Mouse (Mus musculus) hindbrain, embryonic 16.5 days (tissue): ENCODE data around the gene Lgals12. TPM values are rescaled to one million over a fixed set of nuclear protein-coding genes. Genes with fewer than 3 reads are reported as not detected.

Experiments
- ATAC-seq: fragments of 200-750 bp; cut with Nextera tagmentation; 2 replicates; pipeline ENCODE4 v1.8.0; 2017; ENCODE audit warnings: moderate TSS enrichment, moderate library complexity
- H3K27ac ChIP-seq: fragments of 300-500 bp; sonication (generic); 2 replicates; pipeline ENCODE4 v1.5.1; 2014; ENCODE audit warnings: low read depth, mild to moderate bottlenecking, control low read depth, low read length, moderate library complexity
- H3K27me3 ChIP-seq: fragments of 300-500 bp; sonication (generic); replicated peaks from 2 replicates; pipeline ENCODE4 v1.6.1; 2014; ENCODE audit warnings: low read length; ENCODE audit not compliant: control insufficient read depth, insufficient read depth
- H3K36me3 ChIP-seq: fragments of 300-500 bp; sonication (generic); 2 replicates; pipeline ENCODE4 v1.6.1; 2014; ENCODE audit warnings: mild to moderate bottlenecking, low read length, moderate library complexity, mixed read lengths; ENCODE audit not compliant: control insufficient read depth, insufficient read depth
- H3K4me1 ChIP-seq: fragments of 300-500 bp; sonication (generic); 2 replicates; pipeline ENCODE4 v1.6.1; 2014; ENCODE audit warnings: low read depth, low read length; ENCODE audit not compliant: control insufficient read depth, insufficient read depth
- H3K4me2 ChIP-seq: fragments of 300-500 bp; sonication (generic); 2 replicates; pipeline ENCODE4 v1.6.1; 2014; ENCODE audit warnings: mild to moderate bottlenecking, low read length, control low read depth, moderate library complexity
- H3K4me3 ChIP-seq: fragments of 300-500 bp; sonication (generic); 2 replicates; pipeline ENCODE4 v1.5.1; 2014; ENCODE audit warnings: mild to moderate bottlenecking, low read length, control low read depth, moderate library complexity
- H3K9ac ChIP-seq: fragments of 300-500 bp; sonication (generic); 2 replicates; pipeline ENCODE4 v1.6.1; 2014; ENCODE audit warnings: low read depth, mild to moderate bottlenecking, control low read depth, low read length, moderate library complexity
- H3K9me3 ChIP-seq: fragments of 300-500 bp; sonication (generic); 2 replicates; pipeline ENCODE4 v1.6.1; 2014; ENCODE audit warnings: mild to moderate bottlenecking, low read length, moderate library complexity; ENCODE audit not compliant: control insufficient read depth
- WGBS: fragments of 180-500 bp; shearing (Covaris S2); extraction: QIAGEN DNeasy Blood & Tissue Kit; methylation state at CpG from one replicate; pipeline ENCODE4 v1.1.7; 2014; 5-methylcytosine and 5-hydroxymethylcytosine counted together
- polyA plus RNA-seq: library from polyadenylated mRNA; unstranded; fragments of >200 nt; fragmentation: Nextera tagmentation; extraction: Ambion mirVana; gene quantifications from 2 replicates; pipeline ENCODE4 v1.2.1, GENCODE M21; 2015

Lgals12 gene
- polyA plus RNA-seq, 1 experiment from 2014 or later = 0.28 TPM

DNA sequence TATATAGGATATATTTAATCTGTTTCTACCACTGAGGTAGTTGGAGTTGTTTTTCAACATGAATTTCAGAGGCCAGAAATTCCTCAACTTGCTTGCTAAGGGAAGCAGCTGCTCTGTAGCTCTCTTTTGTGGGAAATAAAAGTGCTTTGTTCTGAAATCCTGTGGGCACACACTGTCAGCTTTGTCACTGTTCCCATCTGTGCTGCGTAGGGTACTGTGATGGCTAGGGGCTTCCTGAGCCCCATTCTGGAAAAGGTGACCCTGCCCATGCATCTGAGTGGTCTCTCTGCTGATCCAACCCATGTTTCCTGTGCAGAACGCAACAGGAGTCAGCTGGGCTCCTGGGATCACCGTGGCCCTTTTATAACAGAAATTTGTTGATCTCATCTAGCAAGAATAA lies 40.2 kb downstream of the Lgals12 start:
- Histone ChIP-seq H3K9me3 (no peaks in the 10 kb centered on the region), H3K27ac (no peak overlapping the region), H3K4me1 (no peaks in the 10 kb centered on the region), H3K9ac (no peak overlapping the region), H3K27me3 (no peaks in the 10 kb centered on the region), H3K4me3 (no peak overlapping the region), H3K4me2 (no peak overlapping the region), H3K36me3 (no peaks in the 10 kb centered on the region)
- no peak for ATAC-seq
- 71% methylated on average over 3 of the region's 3 CpGs for WGBS

DNA sequence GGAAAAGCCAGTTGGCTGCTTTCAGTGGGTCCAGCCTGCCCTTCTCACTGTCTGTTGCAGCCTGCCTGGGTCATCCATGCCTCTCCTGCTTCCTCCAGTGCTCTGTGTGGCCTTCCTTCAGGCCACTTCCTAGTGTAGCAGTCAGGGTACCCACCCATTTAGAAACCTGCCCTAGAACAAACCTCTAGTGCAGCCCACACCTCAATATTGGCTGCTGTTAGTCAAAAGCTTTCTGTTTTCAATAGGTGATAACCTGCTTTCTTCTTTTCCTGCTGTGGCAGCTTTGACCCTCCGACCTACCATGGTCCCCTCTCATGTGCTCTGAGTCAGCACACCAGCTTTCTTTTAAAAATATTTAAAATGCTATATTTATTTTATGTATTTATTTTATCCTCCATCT lies 42.5 kb downstream of the Lgals12 start:
- WGBS = 100% methylated on average over 1 of the region's 1 CpGs
- H3K27ac ChIP-seq = no peak overlapping the region
- H3K4me1 ChIP-seq = no peaks in the 10 kb centered on the region
- H3K36me3 ChIP-seq = no peaks in the 10 kb centered on the region
- H3K4me2 ChIP-seq = no peak overlapping the region
- H3K27me3 ChIP-seq = no peaks in the 10 kb centered on the region
- no peak for ATAC-seq
- no peak overlapping the region for H3K9ac ChIP-seq
- no peak overlapping the region for H3K4me3 ChIP-seq
- H3K9me3 ChIP-seq = no peaks in the 10 kb centered on the region

DNA sequence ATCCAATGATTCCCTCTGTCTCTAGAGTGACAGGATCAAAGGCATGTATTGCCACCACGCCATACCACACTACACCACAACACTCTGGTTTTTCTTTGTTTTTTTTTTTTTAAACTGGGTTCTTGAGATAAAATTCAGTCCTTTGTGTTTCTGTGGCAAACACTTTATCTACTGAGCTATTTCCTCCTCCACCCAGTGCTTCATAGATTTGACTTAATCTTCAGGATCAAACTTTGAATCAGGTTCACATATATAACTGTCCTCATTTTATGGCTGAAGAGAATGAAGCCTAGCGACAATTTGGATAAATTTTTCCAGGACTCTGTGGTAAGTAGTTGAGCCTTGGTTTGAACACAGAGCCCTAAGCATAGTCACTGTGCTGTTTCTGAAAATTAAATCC lies 43.3 kb downstream of the Lgals12 start:
- Histone ChIP-seq H3K9ac (no peak overlapping the region), H3K4me2 (no peak overlapping the region), H3K27me3 (no peaks in the 10 kb centered on the region), H3K4me1 (no peaks in the 10 kb centered on the region), H3K4me3 (no peak overlapping the region), H3K36me3 (no peaks in the 10 kb centered on the region), H3K9me3 (no peaks in the 10 kb centered on the region), H3K27ac (no peak overlapping the region)
- WGBS = 93% methylated on average over 2 of the region's 2 CpGs
- no peak for ATAC-seq

DNA sequence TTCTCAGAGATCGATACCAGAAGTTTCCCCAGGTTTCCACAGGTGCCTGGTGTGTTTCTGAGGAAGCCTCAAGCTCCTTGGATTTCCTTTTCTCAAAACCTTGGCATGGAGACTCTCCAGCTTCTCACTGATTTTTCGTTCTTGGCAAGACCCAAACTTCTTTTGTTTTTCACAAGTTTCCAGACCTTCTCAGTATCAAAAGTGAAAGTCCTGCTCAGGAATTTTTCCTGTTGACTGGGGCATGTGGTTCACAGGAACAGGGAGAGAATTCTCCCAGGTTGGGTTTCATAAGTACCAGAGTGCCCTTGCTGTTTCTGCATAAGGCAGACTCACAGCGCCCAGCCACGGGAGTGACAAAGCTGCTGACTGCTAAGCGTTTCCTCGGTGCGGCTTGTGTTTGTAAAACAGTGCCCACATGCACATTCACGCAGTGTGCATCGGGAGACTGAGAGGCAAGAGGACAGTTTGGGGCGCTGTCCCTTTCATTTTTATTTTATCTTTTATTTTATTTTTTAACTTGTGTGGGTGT lies 44.3 kb downstream of the Lgals12 start:
- WGBS = 80% methylated on average over 10 of the region's 10 CpGs
- no peak for ATAC-seq
- no peak overlapping the region for H3K4me3 ChIP-seq
- 0 out of 2 replicates have a peak, but pooled peaks cover 2% of the 10 kb centered on the region for H3K4me1 ChIP-seq
- H3K36me3 ChIP-seq = no peaks in the 10 kb centered on the region
- no peaks in the 10 kb centered on the region for H3K27me3 ChIP-seq
- no peaks in the 10 kb centered on the region for H3K9me3 ChIP-seq
- no peak overlapping the region for H3K9ac ChIP-seq
- no peak overlapping the region for H3K4me2 ChIP-seq
- no peak overlapping the region for H3K27ac ChIP-seq

DNA sequence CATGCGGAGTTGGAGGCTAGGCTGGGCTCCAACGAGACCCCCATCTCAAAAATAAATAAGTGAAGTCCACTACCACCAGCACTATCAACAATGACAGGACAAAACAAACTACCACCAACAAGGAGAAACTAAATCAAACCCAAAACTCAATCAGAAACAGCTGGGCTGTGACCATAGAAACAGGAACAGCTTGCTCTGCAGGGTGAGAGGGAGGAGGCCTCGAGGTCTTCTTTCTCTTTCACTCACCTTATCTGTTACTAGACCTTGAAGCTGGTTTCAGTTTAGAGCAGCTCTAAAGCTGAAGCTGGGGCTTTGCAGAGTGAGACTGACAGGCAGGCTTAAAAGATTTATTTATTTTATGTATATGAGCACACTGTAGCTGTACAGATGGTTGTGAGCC lies 45.5 kb downstream of the Lgals12 start:
- no peak for ATAC-seq
- WGBS = 85% methylated on average over 3 of the region's 3 CpGs

DNA sequence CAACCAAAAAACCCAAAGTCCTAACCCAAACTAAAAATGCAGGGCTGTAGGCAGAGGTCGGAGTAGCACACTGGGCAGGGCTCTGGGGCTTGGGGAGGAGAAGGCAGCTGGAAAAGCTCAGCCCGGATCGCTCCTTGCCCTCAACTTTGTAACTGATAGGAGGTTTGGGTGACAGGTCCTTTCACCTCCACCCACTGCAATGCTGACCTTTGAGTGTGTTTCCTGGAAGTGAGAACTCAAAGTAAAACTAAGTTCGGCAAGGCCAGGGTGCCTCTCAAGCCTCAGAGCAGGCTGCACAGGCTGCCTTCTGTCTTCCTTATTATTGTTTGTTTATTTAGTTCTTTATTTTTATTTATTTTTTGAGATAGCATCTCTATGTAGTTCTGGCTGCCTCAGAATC lies 47.0 kb downstream of the Lgals12 start:
- Histone ChIP-seq H3K36me3 (no peaks in the 10 kb centered on the region), H3K9me3 (no peaks in the 10 kb centered on the region), H3K27me3 (peaks cover 2% of the 10 kb centered on the region; the same call in 1 of the 2 replicates), H3K4me1 (peaks cover 6% of the 10 kb centered on the region; the same call in 1 of the 2 replicates), H3K9ac (no peak overlapping the region), H3K4me3 (no peak overlapping the region), H3K4me2 (no peak overlapping the region), H3K27ac (no peak overlapping the region)
- 92% methylated on average over 4 of the region's 4 CpGs for WGBS
- no peak for ATAC-seq

More for the DNA sequence above, 45.5 kb downstream of the Lgals12 start:
- Histone ChIP-seq H3K36me3 (no peaks in the 10 kb centered on the region), H3K4me3 (no peak overlapping the region), H3K4me1 (peaks cover 6% of the 10 kb centered on the region; the same call in 1 of the 2 replicates), H3K27me3 (peaks cover 2% of the 10 kb centered on the region; the same call in 1 of the 2 replicates), H3K9ac (no peak overlapping the region), H3K4me2 (no peak overlapping the region), H3K27ac (no peak overlapping the region), H3K9me3 (no peaks in the 10 kb centered on the region)

DNA sequence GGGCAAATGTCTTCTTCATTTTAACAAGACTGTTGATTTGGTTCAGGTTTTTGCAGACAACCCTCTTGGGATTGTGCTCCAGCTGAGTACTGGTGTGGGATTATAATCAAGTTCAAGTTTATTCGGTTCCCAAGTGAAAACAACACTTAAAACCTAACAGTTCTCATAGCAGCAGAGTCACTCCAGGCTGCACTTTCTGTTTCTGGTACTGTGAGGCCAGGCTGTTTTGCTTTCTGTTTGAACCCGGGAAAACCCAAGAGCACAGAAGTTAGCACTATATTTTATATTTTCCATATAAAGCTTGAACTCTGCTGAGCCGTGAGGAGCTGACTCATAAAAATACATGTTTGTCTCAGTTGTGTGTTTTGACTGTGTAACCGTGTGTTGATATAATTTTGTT lies 48.3 kb downstream of the Lgals12 start:
- no peak overlapping the region for H3K9ac ChIP-seq
- no peaks in the 10 kb centered on the region for H3K9me3 ChIP-seq
- H3K4me3 ChIP-seq = no peak overlapping the region
- H3K4me1 ChIP-seq = peaks cover 6% of the 10 kb centered on the region; the same call in 1 of the 2 replicates
- H3K4me2 ChIP-seq = no peak overlapping the region
- H3K36me3 ChIP-seq = no peaks in the 10 kb centered on the region
- ATAC-seq = no peak
- no peak overlapping the region for H3K27ac ChIP-seq
- H3K27me3 ChIP-seq = peaks cover 2% of the 10 kb centered on the region; the same call in 1 of the 2 replicates
- 79% methylated on average over 4 of the region's 4 CpGs for WGBS

DNA sequence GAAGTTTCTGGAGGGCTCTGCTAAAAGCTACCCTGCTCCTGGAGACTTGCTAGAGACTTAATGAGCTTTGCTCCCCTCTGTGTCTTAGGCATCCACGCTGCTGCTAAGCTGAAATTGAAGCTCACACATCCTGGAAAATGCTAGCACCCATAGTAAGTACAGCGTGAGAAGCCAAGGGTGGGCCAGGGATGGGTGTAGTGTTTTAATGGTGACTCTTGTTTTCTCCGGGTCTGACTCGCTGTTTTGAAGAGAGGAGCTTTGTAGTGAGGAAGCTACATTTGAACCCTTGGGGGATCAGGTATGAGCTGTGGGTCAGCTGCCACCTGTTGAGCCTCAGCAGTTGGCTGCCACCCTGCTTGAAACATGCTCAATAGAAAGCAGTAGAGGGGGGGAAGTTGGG lies 49.1 kb downstream of the Lgals12 start:
- peak overlapping the region; percentile 59 for H3K9ac ChIP-seq

DNA sequence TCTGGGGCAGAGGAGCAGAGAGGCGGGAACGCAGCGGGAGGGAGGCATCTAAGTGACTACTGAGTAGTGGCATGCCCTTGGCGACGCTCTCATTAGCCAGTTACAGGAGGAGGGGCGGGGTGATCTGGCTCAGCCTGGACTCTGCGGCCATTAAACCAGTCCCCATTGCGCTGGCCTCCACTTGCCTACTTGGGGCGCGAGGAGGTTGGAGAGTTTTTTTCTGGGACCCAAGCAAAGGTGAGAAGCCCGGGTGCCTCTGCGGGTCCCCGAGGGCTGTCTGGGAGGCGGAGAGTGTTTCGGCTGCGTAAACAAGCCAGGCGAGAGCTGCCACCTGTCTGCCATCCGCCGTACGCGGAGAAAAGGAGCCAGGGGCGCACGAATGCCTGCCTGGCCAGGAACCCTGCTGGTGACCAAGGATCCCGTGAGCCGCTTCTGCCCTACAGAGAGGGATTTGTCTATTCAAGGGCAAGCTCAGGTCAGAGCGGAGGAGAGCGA lies 49.6 kb downstream of the Lgals12 start, which contains the start of gene Pla2g16:
Gene Pla2g16, plus strand, starts transcription at position 132 of the 495 bp plus-strand sequence.
- 1% methylated on average over 27 of the region's 27 CpGs for WGBS

More for the DNA sequence above, 49.1 kb downstream of the Lgals12 start:
- H3K9me3 ChIP-seq = no peaks in the 10 kb centered on the region
- WGBS = 9% methylated on average over 4 of the region's 4 CpGs
- H3K27me3 ChIP-seq = peaks cover 2% of the 10 kb centered on the region; the same call in 1 of the 2 replicates
- H3K27ac ChIP-seq = no peak overlapping the region
- H3K4me3 ChIP-seq = peak overlapping the region; percentile 47
- H3K4me1 ChIP-seq = peaks cover 6% of the 10 kb centered on the region; the same call in 1 of the 2 replicates
- peak overlapping the region; percentile 71 for H3K4me2 ChIP-seq
- peak; percentile 24; the same call in 1 of the 2 replicates for ATAC-seq
- no peaks in the 10 kb centered on the region for H3K36me3 ChIP-seq

More for the DNA sequence above, 49.6 kb downstream of the Lgals12 start, which contains the start of gene Pla2g16:
- ATAC-seq = peak; percentile 82
- Histone ChIP-seq H3K4me3 (peak within 1 kb of the TSS; percentile 47), H3K27ac (no peak within 1 kb of the TSS), H3K36me3 (no peaks in the 10 kb centered on the region), H3K9ac (peak within 1 kb of the TSS; percentile 59), H3K9me3 (no peaks in the 10 kb centered on the region), H3K4me2 (peak within 1 kb of the TSS; percentile 71), H3K4me1 (peaks cover 6% of the 10 kb centered on the region; the same call in 1 of the 2 replicates), H3K27me3 (peaks cover 2% of the 10 kb centered on the region; the same call in 1 of the 2 replicates)
